Mouse (Mus musculus) spleen, adult 12 weeks (tissue): ENCODE data around the gene Polk.
A peak's percentile ranks its signal among the peaks of the same experiment; 100 is the strongest.

Source experiments
- DNase-seq: peaks from one replicate; pipeline ENCODE4 v3.0.0; 2022; ENCODE audit warnings: low spot score

Gene Polk

GRCm38 (mm10) chr13:96462644-96463043 lies 79.7 kb downstream of the Polk start:
- no peak for DNase-seq

- DNase-seq: no peak
These were observed 83.8 kb downstream of the Polk start for GRCm38 (mm10) chr13:96458606-96459005.

- no peak for DNase-seq
These were observed 84.4 kb downstream of the Polk start for GRCm38 (mm10) chr13:96458018-96458417.

GRCm38 (mm10) chr13:96457566-96457965 lies 84.8 kb downstream of the Polk start:
- no peak for DNase-seq

GRCm38 (mm10) chr13:96454288-96454687 lies 88.1 kb downstream of the Polk start:
- DNase-seq: no peak

GRCm38 (mm10) chr13:96452621-96453020 lies 89.8 kb downstream of the Polk start:
- DNase-seq: no peak

GRCm38 (mm10) chr13:96451386-96452140 lies 90.8 kb downstream of the Polk start:
- no peak for DNase-seq

GRCm38 (mm10) chr13:96450869-96451268 lies 91.5 kb downstream of the Polk start:
- no peak for DNase-seq

- no peak for DNase-seq
These were observed 92.0 kb downstream of the Polk start for GRCm38 (mm10) chr13:96450205-96450856.

- no peak for DNase-seq
These were observed 101.9 kb downstream of the Polk start for GRCm38 (mm10) chr13:96440436-96440835.

- no peak for DNase-seq
These were observed 105.5 kb downstream of the Polk start for GRCm38 (mm10) chr13:96436921-96437320.

GRCm38 (mm10) chr13:96435793-96436192 lies 106.6 kb downstream of the Polk start:
- DNase-seq: no peak

GRCm38 (mm10) chr13:96434899-96435331 lies 107.5 kb downstream of the Polk start:
- no peak for DNase-seq

GRCm38 (mm10) chr13:96433648-96434190 lies 108.7 kb downstream of the Polk start:
- DNase-seq: no peak

GRCm38 (mm10) chr13:96433041-96433440 lies 109.3 kb downstream of the Polk start:
- no peak for DNase-seq

GRCm38 (mm10) chr13:96432376-96432811 lies 110.0 kb downstream of the Polk start:
- DNase-seq: no peak

- peak; percentile 51 for DNase-seq
These were observed 110.7 kb downstream of the Polk start for GRCm38 (mm10) chr13:96431595-96432156.
